Mouse (Mus musculus) kidney, postnatal 0 days (tissue): ENCODE data around the gene Oas1h. TPM values are rescaled to one million over a fixed set of nuclear protein-coding genes. Genes with fewer than 3 reads are reported as not detected.
A peak's percentile ranks its signal among the peaks of the same experiment; 100 is the strongest.
"Not testable (repeated sequence)": the region's sequence is repeated elsewhere in the genome, so short reads cannot be mapped to it uniquely, and the experiment has no call there.

ENCODE experiments used
- ATAC-seq: fragments of 200-750 bp; cut with Nextera tagmentation; replicated peaks from 2 replicates; pipeline ENCODE4 v1.8.0; 2017; ENCODE audit warnings: low read depth, moderate number of reproducible peaks, moderate TSS enrichment, moderate library complexity; ENCODE audit not compliant: low FRiP score
- DNase-seq: peaks from one replicate; pipeline ENCODE4 v3.0.0-alpha.2; 2016; ENCODE audit warnings: low spot score
- H3K27ac ChIP-seq: fragments of 300-500 bp; sonication (generic); 2 replicates; pipeline ENCODE4 v1.5.1; 2014; ENCODE audit warnings: mild to moderate bottlenecking
- H3K27me3 ChIP-seq: fragments of 300-500 bp; sonication (generic); 2 replicates; pipeline ENCODE4 v1.6.1; 2014; ENCODE audit warnings: low read length, mixed read lengths; ENCODE audit not compliant: insufficient read depth
- H3K36me3 ChIP-seq: fragments of 300-500 bp; sonication (generic); 2 replicates; pipeline ENCODE4 v1.6.1; 2014; ENCODE audit warnings: low read length, mixed read lengths; ENCODE audit not compliant: insufficient read depth
- H3K4me1 ChIP-seq: fragments of 300-500 bp; sonication (generic); replicated peaks from 2 replicates; pipeline ENCODE4 v1.6.1; 2014; ENCODE audit warnings: antibody characterized with exemption, low read length, mixed read lengths; ENCODE audit not compliant: insufficient read depth
- H3K4me2 ChIP-seq: fragments of 300-500 bp; sonication (generic); 2 replicates; pipeline ENCODE4 v1.6.1; 2014; ENCODE audit warnings: mild to moderate bottlenecking, low read length, moderate library complexity, mixed read lengths
- H3K4me3 ChIP-seq: fragments of 300-500 bp; sonication (generic); replicated peaks from 2 replicates; pipeline ENCODE4 v1.5.1; 2014; ENCODE audit warnings: low read depth, low read length
- H3K9ac ChIP-seq: fragments of 300-500 bp; sonication (generic); 2 replicates; pipeline ENCODE4 v1.6.1; 2014; ENCODE audit warnings: low read depth, low read length
- H3K9me3 ChIP-seq: fragments of 300-500 bp; sonication (generic); replicated peaks from 2 replicates; pipeline ENCODE4 v1.6.1; 2016; ENCODE audit warnings: low read length, inconsistent platforms, mixed read lengths
- CTCF ChIP-seq: IDR thresholded peaks from 2 replicates; pipeline ENCODE4 v1.5.1; 2016; ENCODE audit warnings: antibody characterized with exemption, low read depth, mild to moderate bottlenecking, moderate library complexity
- WGBS: fragments of 180-500 bp; shearing (Covaris S2); extraction: QIAGEN DNeasy Blood & Tissue Kit; methylation state at CpG from one replicate; pipeline ENCODE4 v1.1.7; 2014; 5-methylcytosine and 5-hydroxymethylcytosine counted together
- microRNA-seq: library from miRNA; unstranded; fragments of <30 nt; microRNA quantifications from one replicate; pipeline ENCODE4, GENCODE M21; 2016
- polyA plus RNA-seq: library from polyadenylated mRNA; unstranded; fragments of >200 nt; fragmentation: Nextera tagmentation; extraction: Ambion mirVana; gene quantifications from 2 replicates; pipeline ENCODE4 v1.2.1, GENCODE M21; 2015

Gene Oas1h
- polyA plus RNA-seq, 1 experiment from 2014 or later = 0.07 TPM

DNA sequence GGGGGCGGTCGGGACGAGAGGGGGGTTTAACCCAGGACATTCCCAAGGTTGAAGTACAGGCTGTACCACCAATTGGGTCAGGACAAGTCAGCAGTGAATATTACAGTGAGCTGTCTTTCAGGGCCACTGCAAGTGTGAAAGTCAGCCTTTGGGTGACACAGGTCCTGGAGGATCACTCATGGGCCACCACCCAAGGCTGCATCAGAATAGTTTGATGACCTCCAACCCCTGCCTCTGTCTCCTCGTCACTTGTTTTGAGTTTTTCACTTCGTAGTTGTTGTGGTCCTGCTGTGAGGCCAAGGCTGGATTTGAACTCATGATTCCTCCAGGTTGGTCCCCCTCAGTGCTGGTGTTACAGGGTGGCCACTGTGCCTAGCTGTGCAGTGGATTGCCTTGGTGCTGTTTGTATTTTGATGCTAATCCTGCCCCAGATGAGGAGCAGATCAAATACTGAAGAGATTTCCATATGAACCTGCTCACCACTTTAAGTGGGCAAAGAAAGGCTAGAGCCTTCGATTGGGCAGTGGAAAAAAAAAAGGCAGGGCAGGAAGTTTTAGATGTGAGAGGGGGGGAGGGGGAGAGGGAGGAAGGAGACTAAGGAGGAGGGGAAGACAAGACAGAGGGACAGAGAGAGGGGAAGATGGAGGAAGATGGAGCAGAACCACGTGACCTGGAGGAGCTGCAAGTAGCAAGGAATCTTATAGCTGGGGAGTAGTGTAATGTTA lies 47.1 kb downstream of the Oas1h start:
- DNase-seq = no peak
- WGBS = 49% methylated on average over 7 of the region's 7 CpGs
- ATAC-seq = no peak
- Histone ChIP-seq H3K27ac (no peak overlapping the region), H3K4me1 (no peaks in the 10 kb centered on the region), H3K27me3 (no peaks in the 10 kb centered on the region), H3K36me3 (no peaks in the 10 kb centered on the region), H3K9ac (no peak overlapping the region), H3K4me3 (no peak overlapping the region), H3K4me2 (no peak overlapping the region), H3K9me3 (no peaks in the 10 kb centered on the region)
- TF ChIP-seq CTCF = no peak

DNA sequence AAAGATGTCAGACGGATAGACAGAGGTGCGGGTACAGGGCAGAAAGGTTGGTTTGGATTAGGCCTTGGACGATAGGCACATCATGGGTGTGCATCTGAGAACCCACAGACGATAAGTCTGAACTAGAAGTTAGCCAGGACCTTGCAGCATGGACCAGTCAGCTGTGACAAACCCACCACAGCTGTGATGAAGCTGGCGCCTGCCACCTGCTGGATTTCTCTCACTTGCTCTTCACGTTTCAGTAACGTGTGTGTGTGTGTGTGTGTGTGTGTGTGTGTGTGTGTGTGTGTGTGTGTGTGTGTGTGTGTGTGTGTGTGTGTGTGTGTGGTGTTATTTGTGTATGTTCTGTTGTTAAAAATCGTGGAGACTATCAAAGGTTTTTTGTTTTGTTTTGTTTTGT lies 53.0 kb downstream of the Oas1h start, which contains the start of gene Oas1d:
TSS of gene Oas1d (plus strand) at position 333 of the 400 bp plus-strand sequence.
- not testable (repeated sequence) for H3K4me2 ChIP-seq, H3K27ac ChIP-seq, H3K36me3 ChIP-seq, H3K4me3 ChIP-seq, H3K9ac ChIP-seq, H3K9me3 ChIP-seq, ATAC-seq, H3K27me3 ChIP-seq, H3K4me1 ChIP-seq
- TF ChIP-seq CTCF = peak; percentile 53
- DNase-seq = peak; percentile 41
- 37% methylated on average over 8 of the region's 8 CpGs for WGBS

DNA sequence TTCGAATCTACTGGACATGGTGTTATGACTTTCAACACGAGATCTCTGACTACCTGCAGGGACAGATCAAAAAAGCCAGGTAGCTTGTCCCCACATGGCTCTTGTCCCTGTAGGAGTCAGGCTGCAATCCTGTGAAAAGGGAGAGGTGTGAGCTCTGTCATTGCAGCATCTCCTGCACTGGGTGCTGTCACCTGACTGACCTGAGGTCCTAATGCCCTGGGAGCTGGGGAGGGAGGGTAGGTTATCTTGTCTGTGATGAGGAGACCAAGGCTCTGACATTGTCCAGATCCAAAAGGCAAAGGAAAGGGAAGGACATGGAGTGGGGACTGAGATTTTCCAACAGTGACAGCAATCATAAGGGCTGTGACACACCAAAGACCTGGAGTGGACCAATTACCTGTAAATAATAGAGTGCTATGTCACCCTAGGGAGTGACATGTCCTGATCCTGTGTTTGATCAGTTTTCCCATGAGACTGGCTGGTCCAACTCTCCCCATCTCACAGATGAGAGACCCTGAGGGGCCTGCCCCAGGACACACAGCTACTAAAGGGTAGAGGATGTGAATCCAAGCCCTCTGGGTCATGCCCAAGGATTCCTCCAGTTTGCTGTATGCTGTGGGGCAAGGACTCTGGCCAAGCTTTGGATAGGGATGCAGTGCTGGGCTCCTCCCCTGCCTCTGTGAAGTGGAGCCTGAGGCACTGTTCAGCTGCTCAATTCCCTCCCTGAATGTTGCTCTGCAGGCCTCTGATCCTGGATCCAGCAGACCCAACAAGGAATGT lies 58.1 kb downstream of the Oas1h start:
- not testable (repeated sequence) for H3K9me3 ChIP-seq, H3K4me3 ChIP-seq, DNase-seq, H3K4me2 ChIP-seq, H3K36me3 ChIP-seq, H3K27me3 ChIP-seq, H3K9ac ChIP-seq, H3K4me1 ChIP-seq, H3K27ac ChIP-seq, ATAC-seq
- 70% methylated on average over 2 of the region's 2 CpGs for WGBS

DNA sequence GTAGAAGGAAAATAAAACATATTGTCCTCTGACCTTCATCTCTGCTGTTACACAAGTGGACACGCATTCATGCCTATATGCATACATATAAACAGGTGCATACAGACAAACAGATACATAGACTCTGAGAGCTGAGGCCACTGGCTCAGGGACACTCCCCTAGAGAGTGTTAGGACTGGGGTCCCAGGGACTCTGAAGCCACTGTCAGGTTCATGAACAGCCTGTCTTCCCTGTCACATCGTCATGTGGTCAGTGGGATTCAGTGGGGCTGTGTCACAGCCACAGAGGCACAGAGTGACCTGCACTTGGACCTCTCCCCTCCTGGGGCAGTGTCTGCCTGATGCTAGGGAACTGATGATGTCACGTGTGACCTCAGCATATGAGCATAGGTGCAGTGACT lies 59.1 kb downstream of the Oas1h start:
- Histone ChIP-seq H3K9ac (no peak overlapping the region), H3K9me3 (no peaks in the 10 kb centered on the region), H3K27me3 (no peaks in the 10 kb centered on the region), H3K4me1 (no peaks in the 10 kb centered on the region), H3K4me3 (no peak overlapping the region), H3K27ac (no peak overlapping the region), H3K4me2 (no peak overlapping the region), H3K36me3 (no peaks in the 10 kb centered on the region)
- 83% methylated on average over 3 of the region's 3 CpGs for WGBS
- ATAC-seq = no peak
- TF ChIP-seq CTCF = no peak
- no peak for DNase-seq

Small RNA genes lying within 50 kb of the gene (microRNA-seq; reads per million reads assigned to microRNA genes)
- not detected for gene Gm22907

Other genes with a start within 250 kb of the Oas1h start
- gene Rita1, start 248.8 kb upstream of the Oas1h start, polyA plus RNA-seq = 14.3 and 16.3 TPM in 2 replicates
- gene Ddx54, start 248.7 kb upstream of the Oas1h start, polyA plus RNA-seq = 34.8 and 38.6 TPM in 2 replicates
- not detected in 2 replicates for gene Cfap73, start 227.2 kb upstream of the Oas1h start, polyA plus RNA-seq
- gene Rasal1, start 212.6 kb upstream of the Oas1h start, polyA plus RNA-seq = 0.36 and 0.39 TPM in 2 replicates
- gene Dtx1, start 149.5 kb upstream of the Oas1h start, polyA plus RNA-seq = 3.6 and 5.5 TPM in 2 replicates
- gene Oas2, start 111.6 kb upstream of the Oas1h start, polyA plus RNA-seq = 0.64 and 0.87 TPM in 2 replicates
- gene Oas3, start 83.8 kb upstream of the Oas1h start, polyA plus RNA-seq = 0.13 and 0.21 TPM in 2 replicates
- gene Oas1e, start 65.9 kb upstream of the Oas1h start, polyA plus RNA-seq = not detected in 2 replicates
- gene Oas1c, start 48.9 kb upstream of the Oas1h start, polyA plus RNA-seq = 1.1 and 1.2 TPM in 2 replicates
- 0.12 and 0.27 TPM in 2 replicates for gene Oas1f, start 14.1 kb upstream of the Oas1h start, polyA plus RNA-seq
- 1.6 and 1.8 TPM in 2 replicates for gene Oas1g, start 26.2 kb downstream of the Oas1h start, polyA plus RNA-seq
- 5.4 and 7.9 TPM in 2 replicates for gene Oas1a, start 46.1 kb downstream of the Oas1h start, polyA plus RNA-seq
- gene Oas1d, start 53.1 kb downstream of the Oas1h start, polyA plus RNA-seq = not detected in 2 replicates
- 0.22 and 0.28 TPM in 2 replicates for gene Rph3a, start 148.7 kb downstream of the Oas1h start, polyA plus RNA-seq